Mouse (Mus musculus) forebrain, embryonic 13.5 days (tissue): ENCODE data around the gene Yaf2. TPM values are rescaled to one million over a fixed set of nuclear protein-coding genes. Genes with fewer than 3 reads are reported as not detected.
A peak's percentile ranks its signal among the peaks of the same experiment; 100 is the strongest.

ENCODE experiments used
- ATAC-seq: fragments of 200-750 bp; cut with Nextera tagmentation; 2 replicates; pipeline ENCODE4 v1.8.0; 2017
- H3K27ac ChIP-seq: fragments of 300-500 bp; sonication (generic); 2 replicates; pipeline ENCODE4 v1.5.1; 2015; ENCODE audit warnings: inconsistent platforms, mild to moderate bottlenecking, moderate library complexity
- H3K27me3 ChIP-seq: fragments of 300-500 bp; sonication (generic); 2 replicates; pipeline ENCODE4 v1.6.1; 2015; ENCODE audit warnings: mild to moderate bottlenecking, inconsistent platforms
- H3K36me3 ChIP-seq: fragments of 300-500 bp; sonication (generic); 2 replicates; pipeline ENCODE4 v1.6.1; 2015; ENCODE audit warnings: mild to moderate bottlenecking, inconsistent platforms; ENCODE audit not compliant: poor library complexity, severe bottlenecking
- H3K4me1 ChIP-seq: fragments of 300-500 bp; sonication (generic); 2 replicates; pipeline ENCODE4 v1.6.1; 2015; ENCODE audit warnings: inconsistent platforms
- H3K4me2 ChIP-seq: fragments of 300-500 bp; sonication (generic); 2 replicates; pipeline ENCODE4 v1.6.1; 2015; ENCODE audit warnings: inconsistent platforms, mild to moderate bottlenecking, moderate library complexity
- H3K4me3 ChIP-seq: fragments of 300-500 bp; sonication (generic); 2 replicates; pipeline ENCODE4 v1.5.1; 2015; ENCODE audit warnings: mild to moderate bottlenecking, inconsistent platforms
- H3K9ac ChIP-seq: fragments of 300-500 bp; sonication (generic); 2 replicates; pipeline ENCODE4 v1.6.1; 2015; ENCODE audit warnings: mild to moderate bottlenecking, inconsistent platforms
- H3K9me3 ChIP-seq: fragments of 300-500 bp; sonication (generic); replicated peaks from 2 replicates; pipeline ENCODE4 v1.6.1; 2016; ENCODE audit warnings: inconsistent platforms
- WGBS: fragments of 180-500 bp; shearing (Covaris S2); methylation state at CpG from one replicate; pipeline ENCODE4 v1.1.7; 2015; 5-methylcytosine and 5-hydroxymethylcytosine counted together
- polyA plus RNA-seq: library from polyadenylated mRNA; unstranded; fragments of >200 nt; fragmentation: Nextera tagmentation; extraction: Ambion mirVana; gene quantifications from 2 replicates; pipeline ENCODE4 v1.2.1, GENCODE M21; 2015

Gene Yaf2
- polyA plus RNA-seq, 1 experiment from 2014 or later = 81.6 TPM

DNA sequence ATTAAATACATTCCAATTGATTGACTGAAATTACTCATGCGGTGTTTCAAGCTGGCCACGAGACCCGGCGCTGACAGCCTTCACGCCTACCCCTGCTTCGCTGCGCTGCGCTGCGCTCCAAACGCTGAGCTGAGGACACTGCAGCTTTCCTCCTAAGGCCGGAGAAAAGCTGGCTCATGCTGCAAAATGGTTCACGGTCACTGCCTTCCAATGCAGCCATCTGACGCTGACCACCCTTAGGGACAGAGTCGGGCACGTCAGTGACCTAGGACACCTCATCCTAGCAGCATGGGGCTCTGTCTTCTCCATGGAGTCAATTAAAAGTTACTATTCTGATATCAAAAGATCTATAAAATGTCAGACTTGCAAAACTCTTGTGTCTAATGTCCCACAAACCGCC is 70.4 kb downstream of the Yaf2 start:
- Histone ChIP-seq H3K9ac (peak overlapping the region; percentile 40; the same call in 1 of the 2 replicates), H3K27me3 (no peaks in the 10 kb centered on the region), H3K4me3 (no peak overlapping the region), H3K4me1 (peaks cover 8% of the 10 kb centered on the region), H3K9me3 (no peaks in the 10 kb centered on the region), H3K27ac (no peak overlapping the region), H3K4me2 (no peak overlapping the region), H3K36me3 (peaks cover 14% of the 10 kb centered on the region; the same call in 1 of the 2 replicates)
- ATAC-seq = no peak
- WGBS = 72% methylated on average over 16 of the region's 16 CpGs

DNA sequence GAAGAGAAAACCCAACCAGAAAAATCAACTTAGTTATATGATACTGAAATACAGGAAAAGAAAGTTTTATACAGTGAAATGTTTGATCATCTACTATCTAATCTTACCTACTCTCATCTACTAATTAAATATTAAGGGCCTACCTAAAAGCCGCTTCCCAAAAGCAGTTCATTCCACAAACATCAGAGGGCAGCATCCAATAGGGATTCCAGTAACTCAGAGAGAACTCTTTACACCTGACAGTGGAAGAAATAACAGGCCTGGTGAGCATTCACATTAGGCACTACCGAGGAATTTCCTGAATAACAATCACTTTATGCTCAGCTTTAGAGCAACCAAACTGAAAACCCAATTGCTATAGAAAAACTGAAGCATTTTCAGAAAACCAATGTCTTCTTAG is 71.0 kb downstream of the Yaf2 start:
- peaks cover 8% of the 10 kb centered on the region for H3K4me1 ChIP-seq
- WGBS = 53% methylated on average over 2 of the region's 2 CpGs
- H3K27ac ChIP-seq = no peak overlapping the region
- H3K4me3 ChIP-seq = no peak overlapping the region
- no peak overlapping the region for H3K4me2 ChIP-seq
- no peak overlapping the region for H3K9ac ChIP-seq
- ATAC-seq = no peak
- peaks cover 17% of the 10 kb centered on the region; the same call in 1 of the 2 replicates for H3K36me3 ChIP-seq
- H3K27me3 ChIP-seq = no peaks in the 10 kb centered on the region
- no peaks in the 10 kb centered on the region for H3K9me3 ChIP-seq

DNA sequence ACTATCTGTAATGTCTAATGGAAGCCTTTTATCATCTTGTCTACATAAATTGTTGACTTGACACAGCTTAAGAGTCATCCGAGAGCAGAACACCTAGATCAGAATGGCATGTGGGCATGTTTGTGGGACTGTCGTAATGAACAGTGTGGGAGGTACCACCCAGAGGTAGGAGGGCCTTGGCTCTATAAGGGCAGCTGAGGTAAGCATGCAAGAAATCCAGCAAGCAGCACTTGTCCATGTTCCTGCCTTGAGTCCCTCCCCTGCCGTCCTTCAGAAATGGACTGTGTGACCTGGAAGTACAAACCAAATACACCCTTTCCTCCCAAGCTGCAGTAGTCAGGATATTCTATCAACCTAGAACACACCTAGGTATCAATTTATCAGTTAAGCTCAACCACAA is 71.5 kb downstream of the Yaf2 start:
- H3K4me3 ChIP-seq = no peak overlapping the region
- no peak overlapping the region for H3K9ac ChIP-seq
- H3K4me1 ChIP-seq = peaks cover 4% of the 10 kb centered on the region; the same call in 1 of the 2 replicates
- H3K4me2 ChIP-seq = no peak overlapping the region
- no peak for ATAC-seq
- no peaks in the 10 kb centered on the region for H3K9me3 ChIP-seq
- no peak overlapping the region for H3K27ac ChIP-seq
- H3K36me3 ChIP-seq = peaks cover 14% of the 10 kb centered on the region; the same call in 1 of the 2 replicates
- 94% methylated on average over 3 of the region's 3 CpGs for WGBS
- no peaks in the 10 kb centered on the region for H3K27me3 ChIP-seq

DNA sequence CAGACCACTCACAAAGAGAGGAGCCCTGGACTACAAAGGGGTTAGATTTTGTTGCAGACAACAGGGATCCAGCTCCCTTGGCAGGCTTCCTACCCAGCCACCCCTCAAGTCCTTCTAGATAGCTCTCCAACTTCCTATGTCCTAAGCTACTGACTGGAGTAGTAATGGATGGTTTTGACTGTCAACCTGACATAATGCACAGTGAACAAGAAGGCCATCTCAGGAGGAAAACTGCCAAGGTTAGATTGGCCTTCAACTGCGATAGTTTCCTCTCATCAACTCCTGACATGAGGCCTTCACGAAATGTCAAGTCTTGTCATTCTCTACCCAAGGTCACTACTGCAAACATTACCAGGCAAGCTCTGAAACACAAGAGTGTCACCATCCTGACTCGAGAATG is 72.5 kb downstream of the Yaf2 start:
- Histone ChIP-seq H3K4me2 (no peak overlapping the region), H3K9me3 (no peaks in the 10 kb centered on the region)
- 95% methylated on average over 3 of the region's 3 CpGs for WGBS

DNA sequence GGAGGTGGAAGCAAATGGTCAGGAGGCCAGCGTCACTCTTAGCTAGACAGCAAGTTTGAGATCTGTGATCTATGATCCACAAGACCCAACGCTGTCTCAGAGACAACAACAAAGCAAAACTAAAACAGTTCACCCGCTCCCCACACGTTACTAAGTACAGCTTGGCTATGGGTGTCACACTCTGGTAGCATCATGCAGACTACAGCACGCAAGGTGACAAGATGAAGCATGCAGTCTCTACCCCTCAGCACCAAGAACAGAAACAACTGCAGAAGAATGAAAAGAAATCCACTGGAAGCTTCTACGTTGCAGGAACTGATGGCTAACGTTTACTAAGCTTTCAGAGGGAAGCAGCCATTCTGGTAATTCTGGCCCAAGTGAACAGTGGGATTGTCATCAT is 73.2 kb downstream of the Yaf2 start:
- Histone ChIP-seq H3K9me3 (no peaks in the 10 kb centered on the region), H3K9ac (no peak overlapping the region), H3K4me3 (no peak overlapping the region), H3K27me3 (no peaks in the 10 kb centered on the region), H3K4me2 (no peak overlapping the region), H3K27ac (no peak overlapping the region), H3K36me3 (peaks cover 15% of the 10 kb centered on the region; the same call in 1 of the 2 replicates), H3K4me1 (peaks cover 3% of the 10 kb centered on the region; the same call in 1 of the 2 replicates)
- 90% methylated on average over 7 of the region's 7 CpGs for WGBS
- no peak for ATAC-seq

More for the DNA sequence above, 72.5 kb downstream of the Yaf2 start:
- H3K4me1 ChIP-seq = peaks cover 3% of the 10 kb centered on the region; the same call in 1 of the 2 replicates
- no peak overlapping the region for H3K4me3 ChIP-seq
- no peak overlapping the region for H3K27ac ChIP-seq
- no peaks in the 10 kb centered on the region for H3K27me3 ChIP-seq
- H3K36me3 ChIP-seq = peaks cover 11% of the 10 kb centered on the region; the same call in 1 of the 2 replicates
- no peak for ATAC-seq
- no peak overlapping the region for H3K9ac ChIP-seq

DNA sequence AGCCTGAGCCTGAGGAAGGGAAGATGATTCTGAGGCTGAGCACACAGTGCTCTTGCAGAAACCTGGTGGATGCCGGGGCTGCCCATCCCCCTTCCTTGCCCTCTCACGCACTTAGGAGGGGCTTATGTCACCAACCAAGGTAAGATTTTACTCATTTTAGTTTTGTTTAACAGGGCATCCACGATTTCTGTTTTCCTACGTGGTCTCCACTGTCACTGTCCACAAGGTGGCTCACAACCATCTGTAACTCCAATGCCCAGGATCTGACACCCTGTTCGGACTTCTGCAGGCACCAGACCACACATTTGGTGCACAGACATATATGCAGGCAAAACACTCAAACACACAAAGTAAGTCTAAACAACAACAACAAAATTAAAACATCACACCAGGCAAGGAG is 73.9 kb downstream of the Yaf2 start:
- Histone ChIP-seq H3K9me3 (no peaks in the 10 kb centered on the region), H3K4me1 (peaks cover 3% of the 10 kb centered on the region; the same call in 1 of the 2 replicates), H3K4me2 (no peak overlapping the region), H3K27ac (no peak overlapping the region), H3K4me3 (no peak overlapping the region), H3K27me3 (no peaks in the 10 kb centered on the region), H3K9ac (no peak overlapping the region), H3K36me3 (peaks cover 21% of the 10 kb centered on the region)
- no peak for ATAC-seq
- WGBS = 71% methylated on average over 5 of the region's 5 CpGs

DNA sequence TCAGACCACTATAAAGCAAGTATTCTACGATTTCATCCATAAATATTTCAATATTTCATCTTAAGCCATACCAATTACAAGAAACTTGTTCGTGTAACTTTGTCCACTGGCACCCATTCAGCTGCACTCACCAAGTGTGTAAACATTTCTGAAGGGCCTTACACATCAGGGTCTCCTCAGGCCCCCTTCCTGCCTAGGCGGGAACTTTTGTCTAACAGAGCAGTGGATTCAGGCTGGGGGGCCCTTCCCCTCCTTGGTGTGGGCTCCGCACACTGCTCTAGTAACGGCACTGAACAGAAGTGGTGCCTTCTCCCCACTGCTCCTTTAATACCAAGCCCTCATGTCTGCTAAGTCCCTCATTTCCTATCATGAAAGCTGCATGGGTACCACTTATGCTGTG is 74.5 kb downstream of the Yaf2 start:
- Histone ChIP-seq H3K27me3 (no peaks in the 10 kb centered on the region), H3K9ac (no peak overlapping the region), H3K27ac (no peak overlapping the region), H3K4me3 (no peak overlapping the region), H3K9me3 (no peaks in the 10 kb centered on the region), H3K4me2 (no peak overlapping the region), H3K36me3 (peaks cover 26% of the 10 kb centered on the region), H3K4me1 (peaks cover 3% of the 10 kb centered on the region; the same call in 1 of the 2 replicates)
- 89% methylated on average over 5 of the region's 5 CpGs for WGBS
- ATAC-seq = no peak

DNA sequence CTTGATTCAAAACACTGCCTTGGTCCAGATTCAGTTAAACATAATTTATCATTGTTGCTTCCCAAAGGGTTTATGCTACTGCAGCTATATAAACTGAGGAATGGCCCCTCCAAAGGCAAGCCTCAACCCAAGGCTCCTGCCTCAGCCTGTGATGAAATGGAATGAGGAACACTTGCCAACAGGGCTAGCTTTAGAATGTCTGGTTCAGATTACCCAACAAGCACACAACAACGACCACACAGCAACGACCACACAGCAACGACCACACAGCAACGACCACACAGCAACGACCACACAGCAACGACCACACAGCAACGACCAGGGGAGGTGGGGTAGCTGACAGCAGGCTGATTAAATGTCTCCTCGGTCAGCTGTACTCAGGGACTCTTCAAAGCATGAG is 76.8 kb downstream of the Yaf2 start:
- H3K9ac ChIP-seq = no peak overlapping the region
- WGBS = 70% methylated on average over 8 of the region's 8 CpGs
- no peak overlapping the region for H3K4me2 ChIP-seq
- no peaks in the 10 kb centered on the region; the same call in 1 of the 2 replicates for H3K4me1 ChIP-seq
- no peaks in the 10 kb centered on the region for H3K27me3 ChIP-seq
- no peak overlapping the region for H3K4me3 ChIP-seq
- peaks cover 42% of the 10 kb centered on the region for H3K36me3 ChIP-seq
- no peak for ATAC-seq
- no peak overlapping the region for H3K27ac ChIP-seq
- H3K9me3 ChIP-seq = no peaks in the 10 kb centered on the region

DNA sequence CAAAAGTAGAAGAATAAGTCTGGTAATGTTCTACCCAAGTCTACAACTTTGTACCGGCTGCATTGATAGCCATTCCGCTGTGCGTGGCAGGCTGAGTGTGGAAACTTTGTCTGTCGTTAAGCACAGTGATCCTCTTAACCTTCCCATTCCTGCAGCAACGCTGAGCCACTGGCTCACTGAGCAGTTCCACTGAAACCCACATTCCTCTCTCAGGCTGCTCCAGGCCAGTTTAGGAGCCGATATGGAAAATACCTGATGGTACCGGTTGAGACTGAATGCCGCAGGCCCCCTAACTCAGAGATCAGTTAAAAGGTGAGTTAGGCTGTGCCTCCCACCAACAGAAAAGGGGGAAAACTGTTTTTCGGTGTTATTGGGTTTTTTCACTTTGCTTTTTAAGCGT is 81.4 kb downstream of the Yaf2 start:
- ATAC-seq = no peak
- no peak overlapping the region for H3K4me3 ChIP-seq
- 85% methylated on average over 10 of the region's 10 CpGs for WGBS
- H3K27me3 ChIP-seq = no peaks in the 10 kb centered on the region
- peaks cover 3% of the 10 kb centered on the region; the same call in 1 of the 2 replicates for H3K4me1 ChIP-seq
- H3K9ac ChIP-seq = no peak overlapping the region
- H3K9me3 ChIP-seq = no peaks in the 10 kb centered on the region
- no peak overlapping the region for H3K27ac ChIP-seq
- no peak overlapping the region for H3K4me2 ChIP-seq
- H3K36me3 ChIP-seq = peaks cover 49% of the 10 kb centered on the region

DNA sequence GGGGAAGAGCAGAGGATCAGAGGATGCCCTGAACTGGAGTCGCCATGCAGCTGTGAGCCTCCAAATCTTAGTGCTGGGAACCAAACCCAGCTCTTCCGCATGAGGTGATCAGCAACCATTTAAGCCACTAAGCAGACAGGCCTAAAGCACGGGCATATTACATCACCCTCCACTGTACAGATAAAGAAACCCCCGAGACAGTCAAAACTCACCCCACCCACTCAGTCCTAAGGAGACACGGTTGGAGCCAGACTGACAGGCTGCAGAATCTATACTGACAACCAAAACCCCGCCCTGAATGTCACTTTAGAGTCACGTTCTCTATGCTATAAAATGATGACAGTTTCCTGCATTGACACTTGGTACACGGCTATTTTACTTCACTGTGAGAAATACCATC is 83.6 kb downstream of the Yaf2 start:
- no peak for ATAC-seq
- Histone ChIP-seq H3K4me1 (peaks cover 3% of the 10 kb centered on the region; the same call in 1 of the 2 replicates), H3K9me3 (no peaks in the 10 kb centered on the region), H3K27me3 (no peaks in the 10 kb centered on the region), H3K4me3 (no peak overlapping the region), H3K36me3 (peaks cover 49% of the 10 kb centered on the region), H3K9ac (no peak overlapping the region), H3K27ac (no peak overlapping the region), H3K4me2 (no peak overlapping the region)
- WGBS = 80% methylated on average over 8 of the region's 8 CpGs

DNA sequence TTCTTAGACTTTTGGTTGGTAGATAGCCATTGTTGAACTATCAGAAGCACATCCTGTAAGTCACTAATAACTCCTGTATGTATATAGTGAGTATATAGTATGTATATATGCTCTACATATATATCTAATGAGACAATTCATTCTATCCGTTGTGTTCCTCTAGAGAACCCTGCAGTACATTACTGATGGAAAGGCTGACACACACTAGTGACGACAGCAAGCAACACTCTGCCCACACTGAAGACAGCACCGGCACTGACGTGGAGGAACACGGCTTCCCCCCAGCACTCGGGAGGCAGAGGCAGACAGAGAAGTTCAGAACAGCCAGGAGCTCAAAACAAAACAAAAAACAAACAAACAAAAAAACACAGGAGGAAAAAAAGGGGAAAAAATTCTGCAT is 84.3 kb downstream of the Yaf2 start:
- Histone ChIP-seq H3K27me3 (no peaks in the 10 kb centered on the region), H3K4me1 (peaks cover 3% of the 10 kb centered on the region; the same call in 1 of the 2 replicates), H3K36me3 (peaks cover 41% of the 10 kb centered on the region), H3K9me3 (no peaks in the 10 kb centered on the region), H3K9ac (no peak overlapping the region), H3K4me3 (no peak overlapping the region), H3K4me2 (no peak overlapping the region), H3K27ac (no peak overlapping the region)
- no peak for ATAC-seq
- WGBS = 91% methylated on average over 6 of the region's 6 CpGs

DNA sequence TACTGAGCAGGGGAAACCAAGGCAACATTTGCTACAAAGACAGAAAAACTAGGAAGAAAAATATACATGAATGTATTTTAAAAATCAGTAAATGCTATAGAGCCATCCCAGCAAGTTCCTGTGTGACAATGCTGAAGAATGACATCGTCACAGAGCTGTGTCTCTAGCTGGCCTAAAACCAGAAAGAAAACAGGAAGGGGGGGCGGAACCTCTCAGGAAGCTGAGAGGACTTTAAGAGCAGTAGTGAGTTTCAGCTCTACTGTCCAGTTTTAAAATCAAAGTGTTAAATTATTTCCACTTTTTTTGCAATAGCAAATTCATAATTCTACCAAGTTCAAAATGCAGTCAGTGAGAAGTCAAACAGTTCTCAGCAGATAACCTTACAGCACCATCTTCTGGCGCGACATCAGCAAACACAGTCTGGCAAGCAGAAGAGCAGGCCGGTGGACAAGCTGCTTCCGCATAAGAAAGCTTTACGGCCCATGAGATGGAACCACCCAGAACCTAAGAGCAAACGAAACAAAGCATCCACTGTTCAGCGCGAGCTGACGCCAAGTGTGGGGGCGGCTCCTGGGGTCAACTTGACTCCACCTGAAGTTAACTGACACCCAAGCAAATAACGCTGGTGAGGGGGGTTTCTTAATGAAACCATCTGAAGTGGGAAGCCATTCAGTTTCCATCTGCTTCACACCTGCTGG is 85.0 kb downstream of the Yaf2 start:
- Histone ChIP-seq H3K9ac (no peak overlapping the region), H3K36me3 (peaks cover 47% of the 10 kb centered on the region), H3K4me2 (no peak overlapping the region), H3K27me3 (no peaks in the 10 kb centered on the region), H3K27ac (no peak overlapping the region), H3K9me3 (no peaks in the 10 kb centered on the region), H3K4me1 (peaks cover 3% of the 10 kb centered on the region; the same call in 1 of the 2 replicates), H3K4me3 (no peak overlapping the region)
- ATAC-seq = no peak
- 81% methylated on average over 13 of the region's 13 CpGs for WGBS

DNA sequence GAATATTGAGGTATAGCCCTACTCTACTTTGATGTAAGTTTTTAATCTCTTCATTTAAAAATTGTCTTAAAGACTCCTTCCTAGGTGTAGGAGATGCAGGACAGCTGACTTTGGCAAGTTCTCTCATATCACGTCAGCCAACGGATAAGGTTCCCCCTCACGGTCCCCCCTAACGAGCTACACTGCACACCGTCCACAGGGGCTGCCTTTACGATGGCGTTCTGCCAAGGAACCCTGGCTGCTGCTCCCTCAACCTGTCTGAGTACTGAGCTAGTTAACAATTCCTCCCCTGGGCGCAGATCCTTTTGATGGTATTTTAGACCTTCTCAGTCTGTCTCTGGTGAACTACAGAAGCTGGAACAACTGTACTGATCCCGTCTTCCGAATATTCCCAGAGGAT is 93.5 kb downstream of the Yaf2 start:
- Histone ChIP-seq H3K4me1 (no peaks in the 10 kb centered on the region; the same call in 1 of the 2 replicates), H3K4me3 (no peak overlapping the region), H3K27me3 (no peaks in the 10 kb centered on the region), H3K9ac (no peak overlapping the region), H3K4me2 (no peak overlapping the region), H3K9me3 (no peaks in the 10 kb centered on the region), H3K36me3 (peaks cover 62% of the 10 kb centered on the region), H3K27ac (no peak overlapping the region)
- ATAC-seq = no peak
- 63% methylated on average over 10 of the region's 10 CpGs for WGBS
